Mouse (Mus musculus): ENCODE data around the gene Tex2. TPM values are rescaled to one million over a fixed set of nuclear protein-coding genes. Genes with fewer than 3 reads are reported as not detected.

Gene Tex2
- total RNA-seq, 2 experiments from 2014 or later: 144 TPM

- no peak for TF ChIP-seq CTCF (conservative IDR thresholded peaks at IDR 0.05)
- Histone ChIP-seq H3K4me3 (no peak overlapping the region), H3K27ac (peak overlapping the region; percentile 82)
- DNase-seq (ENCODE audit: low spot score in 2 of 2): no peak
These were observed 41.9 kb downstream of the Tex2 start for GRCm38 (mm10) chr11:106571026-106571983.

- peak in 1 of 2 experiments; percentile 29 for DNase-seq (ENCODE audit: low spot score in 2 of 2)
- no peak for TF ChIP-seq CTCF (conservative IDR thresholded peaks at IDR 0.05)
- Histone ChIP-seq H3K27ac (peak overlapping the region; percentile 78), H3K4me3 (no peak overlapping the region)
These were observed 44.8 kb downstream of the Tex2 start for GRCm38 (mm10) chr11:106568329-106568960.

- DNase-seq (ENCODE audit: low spot score in 2 of 2): no peak
- no peak overlapping the region for H3K4me3 ChIP-seq
These were observed 47.0 kb downstream of the Tex2 start for GRCm38 (mm10) chr11:106566040-106566785.

GRCm38 (mm10) chr11:106564261-106564660 lies 49.0 kb downstream of the Tex2 start:
- DNase-seq (ENCODE audit: low spot score in 2 of 2): peak in 1 of 2 experiments; percentile 61

More at GRCm38 (mm10) chr11:106566040-106566785, 47.0 kb downstream of the Tex2 start:
- H3K27ac ChIP-seq: peak overlapping the region; percentile 71
- TF ChIP-seq CTCF (conservative IDR thresholded peaks at IDR 0.05): peak; percentile 16; the same call in 1 of the 2 replicates

GRCm38 (mm10) chr11:106562707-106563106 lies 50.5 kb downstream of the Tex2 start:
- DNase-seq (ENCODE audit: low spot score in 2 of 2): no peak
- H3K27ac ChIP-seq: peak overlapping the region; percentile 85
- TF ChIP-seq CTCF (conservative IDR thresholded peaks at IDR 0.05): no peak
- no peak overlapping the region for H3K4me3 ChIP-seq

More at GRCm38 (mm10) chr11:106564261-106564660, 49.0 kb downstream of the Tex2 start:
- no peak for TF ChIP-seq CTCF (conservative IDR thresholded peaks at IDR 0.05)
- Histone ChIP-seq H3K27ac (peak overlapping the region; percentile 85), H3K4me3 (no peak overlapping the region)

GRCm38 (mm10) chr11:106559773-106560172 lies 53.5 kb downstream of the Tex2 start:
- peak overlapping the region; percentile 36; the same call in 1 of the 2 replicates for H3K27ac ChIP-seq
- DNase-seq (ENCODE audit: low spot score in 2 of 2): peak in 1 of 2 experiments; percentile 32
- no peak for TF ChIP-seq CTCF (conservative IDR thresholded peaks at IDR 0.05)
- H3K4me3 ChIP-seq: no peak overlapping the region

GRCm38 (mm10) chr11:106558008-106558407 lies 55.2 kb downstream of the Tex2 start:
- no peak overlapping the region for H3K27ac ChIP-seq
- TF ChIP-seq CTCF (conservative IDR thresholded peaks at IDR 0.05): no peak
- no peak for DNase-seq (ENCODE audit: low spot score in 2 of 2)
- no peak overlapping the region for H3K4me3 ChIP-seq

- Histone ChIP-seq H3K4me3 (no peak overlapping the region), H3K27ac (no peak overlapping the region)
- no peak for DNase-seq (ENCODE audit: low spot score in 2 of 2)
- no peak for TF ChIP-seq CTCF (conservative IDR thresholded peaks at IDR 0.05)
These were observed 55.8 kb downstream of the Tex2 start for GRCm38 (mm10) chr11:106557398-106557797.

- peak overlapping the region; percentile 36; the same call in 1 of the 2 replicates for H3K27ac ChIP-seq
- TF ChIP-seq CTCF (conservative IDR thresholded peaks at IDR 0.05): no peak
- DNase-seq (ENCODE audit: low spot score in 2 of 2): no peak
- no peak overlapping the region for H3K4me3 ChIP-seq
These were observed 56.5 kb downstream of the Tex2 start for GRCm38 (mm10) chr11:106556689-106557088.

- TF ChIP-seq CTCF (conservative IDR thresholded peaks at IDR 0.05): no peak
- Histone ChIP-seq H3K4me3 (no peak overlapping the region), H3K27ac (peak overlapping the region; percentile 36; the same call in 1 of the 2 replicates)
- DNase-seq (ENCODE audit: low spot score in 2 of 2): no peak
These were observed 57.2 kb downstream of the Tex2 start for GRCm38 (mm10) chr11:106555805-106556615.

GRCm38 (mm10) chr11:106550398-106550797 lies 62.8 kb downstream of the Tex2 start:
- H3K4me3 ChIP-seq: no peak overlapping the region
- no peak for TF ChIP-seq CTCF (conservative IDR thresholded peaks at IDR 0.05)
- no peak for DNase-seq (ENCODE audit: low spot score in 2 of 2)
- H3K27ac ChIP-seq: no peak overlapping the region

GRCm38 (mm10) chr11:106546081-106546480 lies 67.1 kb downstream of the Tex2 start:
- no peak for TF ChIP-seq CTCF (conservative IDR thresholded peaks at IDR 0.05)
- Histone ChIP-seq H3K4me3 (no peak overlapping the region), H3K27ac (no peak overlapping the region)
- DNase-seq (ENCODE audit: low spot score in 2 of 2): no peak

Data from layer of hippocampus, adult 2 months (tissue).